Mouse (Mus musculus) urinary bladder, postnatal 4 days (tissue): Measurements from ENCODE around the gene Btc.

Source experiments
- DNase-seq, 2 experiments: peaks; one replicate each; pipeline ENCODE4 v3.0.0; 2021 to 2022; ENCODE audit warnings: low spot score in 2 of 2

Gene Btc

GRCm38 (mm10) chr5:91321840-91322239, 81.0 kb downstream of the Btc start:
- no peak for DNase-seq

- no peak for DNase-seq
Observed at GRCm38 (mm10) chr5:91320348-91320747, 82.4 kb downstream of the Btc start.

GRCm38 (mm10) chr5:91313971-91314370, 88.8 kb downstream of the Btc start:
- no peak for DNase-seq

GRCm38 (mm10) chr5:91311767-91312166, 91.0 kb downstream of the Btc start:
- DNase-seq = no peak

- DNase-seq = no peak
Observed at GRCm38 (mm10) chr5:91308576-91308975, 94.2 kb downstream of the Btc start.

- DNase-seq = no peak
Observed at GRCm38 (mm10) chr5:91307907-91308306, 94.9 kb downstream of the Btc start.
